Mouse (Mus musculus) 416B (cell line): ENCODE results near the gene Sbk3.

Experiments used
- DNase-seq: peaks from one replicate; pipeline ENCODE4 v3.0.0; 2011; ENCODE audit warnings: low read depth

Sbk3 gene

DNA sequence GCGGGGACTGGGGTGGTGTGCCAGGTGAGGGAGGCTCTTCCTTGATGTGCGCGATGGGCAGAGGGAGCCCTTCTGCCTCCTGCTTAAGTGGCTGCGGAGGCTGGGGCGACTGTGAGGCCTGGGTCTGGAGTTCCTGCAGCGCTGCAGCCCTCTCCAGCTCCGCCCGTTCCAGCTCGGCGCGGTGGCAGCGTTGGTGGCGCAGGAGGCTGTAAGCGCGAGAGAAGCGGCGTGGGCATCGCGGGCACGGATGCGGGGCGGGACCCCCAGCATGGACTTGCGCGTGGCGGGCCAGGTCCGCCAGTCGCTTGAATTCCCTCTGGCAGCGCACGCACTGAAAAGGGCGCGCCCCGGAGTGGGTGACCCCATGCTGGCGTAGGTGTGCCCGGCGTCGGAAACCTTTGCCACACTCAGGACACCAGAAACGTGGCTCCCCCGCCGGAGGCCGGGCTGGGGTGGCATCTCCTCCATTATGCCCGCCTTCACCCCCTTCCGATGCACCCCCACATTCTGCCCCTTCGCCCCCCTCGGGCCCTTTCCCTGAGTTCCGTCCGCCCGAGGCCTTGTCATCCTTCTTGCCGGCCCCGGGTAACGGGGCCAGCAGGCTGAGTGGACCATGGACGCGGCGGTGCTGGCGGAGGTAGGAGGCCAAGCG lies 22.5 kb upstream of the Sbk3 start:
- no peak for DNase-seq

DNA sequence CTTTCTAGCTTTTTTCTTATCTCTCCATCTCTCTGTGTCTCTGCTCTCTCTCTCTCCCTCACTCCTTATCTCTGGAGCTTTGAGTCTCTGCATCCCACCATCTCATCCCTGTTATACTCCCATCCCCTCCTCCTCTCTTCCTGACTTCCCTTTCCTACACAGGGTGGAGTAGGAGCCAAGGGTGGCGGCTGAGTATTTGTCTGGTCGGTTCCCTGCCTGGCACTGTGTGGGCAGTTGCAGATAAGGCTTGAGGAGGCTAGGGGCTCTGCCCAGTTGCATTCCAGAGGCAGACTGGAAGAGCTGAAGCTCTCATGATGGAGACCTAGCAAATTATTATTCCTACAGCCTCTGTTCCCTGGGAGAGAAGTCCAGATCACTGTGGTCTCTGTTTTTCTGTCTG lies 17.3 kb upstream of the Sbk3 start:
- DNase-seq: no peak

DNA sequence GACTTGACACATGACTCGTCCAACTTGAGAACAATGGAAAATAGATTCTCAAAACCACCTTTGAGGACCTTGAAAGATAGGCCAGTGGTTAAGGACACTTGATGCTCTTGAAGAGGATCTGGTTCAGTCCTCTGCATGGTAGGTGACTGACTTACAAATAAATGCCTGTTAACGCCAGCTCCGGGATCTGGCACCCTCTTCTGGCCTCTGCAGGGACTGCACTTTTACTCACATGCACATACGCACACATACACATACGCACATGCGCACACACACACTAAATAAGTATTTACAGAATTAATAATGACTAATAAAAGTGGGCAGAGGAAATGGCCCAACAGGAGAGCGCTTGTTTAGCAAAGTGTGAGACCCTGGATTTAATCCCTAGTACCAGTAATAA lies 5.9 kb upstream of the Sbk3 start:
- DNase-seq: peak; percentile 31

DNA sequence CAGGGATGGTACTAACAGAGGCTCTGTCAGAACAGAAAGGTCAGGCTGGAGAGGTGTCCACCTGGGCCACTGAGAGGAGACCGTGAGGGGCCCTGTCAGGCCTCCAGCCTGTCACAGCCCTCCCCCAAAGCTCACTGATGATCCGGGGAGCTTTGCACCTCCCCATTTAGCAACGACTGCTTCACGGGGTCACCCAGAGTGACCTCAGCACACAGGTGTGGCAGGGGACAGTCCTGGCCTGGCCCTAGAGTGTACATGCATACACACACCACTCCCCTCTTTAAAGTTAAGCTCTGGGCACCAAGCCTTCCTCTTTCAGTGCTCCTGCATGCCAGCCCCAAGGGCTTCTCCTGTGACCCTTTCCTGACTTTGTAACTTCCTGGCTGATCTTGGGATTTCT lies 4.5 kb upstream of the Sbk3 start:
- DNase-seq: no peak

DNA sequence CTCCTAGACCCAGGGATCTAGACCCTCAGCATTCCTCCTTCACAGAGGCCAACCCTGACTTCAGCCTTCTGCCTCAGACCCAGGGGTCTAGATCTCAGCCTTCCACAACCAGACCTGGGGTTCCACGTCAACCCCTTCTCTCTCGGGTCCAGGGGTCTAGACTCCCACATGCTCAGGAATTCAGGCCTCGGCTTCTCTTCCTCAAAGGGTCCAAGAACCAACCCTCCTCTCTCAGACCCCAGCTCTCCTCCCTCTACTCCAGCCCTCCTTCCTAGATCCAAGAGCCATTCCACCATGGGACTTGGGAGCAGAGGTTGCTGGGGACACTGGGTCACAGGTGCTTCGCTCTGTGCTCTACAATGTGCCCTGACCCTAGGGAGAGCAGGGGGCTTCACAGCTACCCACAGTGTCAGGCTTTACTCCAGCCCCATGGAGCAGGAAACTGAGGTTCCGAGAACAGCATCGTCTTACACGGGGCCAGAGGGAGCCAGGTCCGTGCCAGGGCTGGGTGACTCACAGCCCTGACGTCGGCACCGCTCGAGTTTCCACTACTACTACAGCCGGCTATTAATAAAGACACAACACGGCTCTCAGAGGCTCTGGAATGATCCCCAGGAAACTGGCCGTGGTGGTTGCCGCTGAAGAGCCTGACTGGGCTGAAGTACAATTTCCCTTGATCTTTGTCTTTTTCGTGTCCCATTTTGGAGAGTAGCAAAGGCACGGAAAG lies 1.5 kb upstream of the Sbk3 start:
- DNase-seq: peak; percentile 87

DNA sequence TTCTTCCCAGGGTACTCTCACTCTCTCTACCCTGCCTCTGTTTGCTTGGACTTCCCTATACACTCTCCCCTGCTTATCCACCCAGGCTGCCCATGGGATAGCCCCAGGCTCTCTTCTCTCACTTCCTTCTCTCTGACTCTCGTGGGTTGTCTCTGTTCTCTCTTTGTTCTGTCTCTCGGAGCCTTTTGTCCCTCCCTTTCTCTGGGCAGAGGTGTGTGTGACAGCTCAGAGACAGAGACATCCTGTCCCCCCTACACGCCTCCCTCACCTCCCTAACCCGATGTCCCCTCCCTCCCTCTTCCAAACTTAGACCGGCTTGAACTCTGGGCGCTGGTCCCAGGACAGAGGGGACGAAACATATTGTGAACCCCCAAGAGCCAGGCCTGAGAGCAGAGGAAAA lies 742 bp upstream of the Sbk3 start:
- no peak for DNase-seq

DNA sequence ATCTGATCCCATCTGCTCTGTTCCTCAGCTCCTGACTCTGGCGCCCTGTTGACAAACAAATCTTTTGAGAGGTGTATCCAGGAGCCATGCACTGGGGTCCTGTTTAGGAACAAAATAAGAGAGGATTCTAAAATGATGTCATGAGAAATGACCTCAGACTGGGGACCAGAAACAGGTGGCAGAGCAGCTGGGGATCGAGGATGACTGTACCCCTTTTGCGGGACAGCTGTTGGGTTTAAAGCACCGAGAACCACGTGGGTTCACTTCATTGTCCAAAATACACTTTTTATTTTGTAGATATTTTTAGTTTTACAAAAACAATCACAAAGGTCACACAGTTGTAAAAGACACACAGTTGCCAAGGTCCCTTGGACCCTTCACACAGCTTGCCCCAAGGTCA lies 6.0 kb downstream of the Sbk3 start:
- no peak for DNase-seq

DNA sequence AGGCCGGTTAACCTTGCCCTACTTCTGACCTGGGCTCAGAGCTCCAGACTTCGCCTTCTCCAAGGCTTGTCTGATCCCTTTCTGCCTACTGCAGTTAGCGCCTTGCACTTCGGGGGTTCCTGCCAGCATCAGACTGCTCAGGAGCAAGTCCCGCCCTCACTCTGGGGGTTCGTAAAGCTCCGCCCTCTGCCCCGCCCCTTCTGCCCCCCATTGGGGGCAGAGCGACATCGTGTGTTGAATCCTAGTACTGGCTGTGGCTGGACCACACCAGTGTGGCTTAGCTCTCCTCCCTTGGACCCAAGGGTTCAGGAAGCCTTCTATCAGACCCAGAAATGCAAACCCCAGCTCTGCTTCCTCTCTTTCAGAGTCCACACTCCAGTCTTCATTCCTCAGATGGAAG lies 6.7 kb downstream of the Sbk3 start, which contains the start of gene Sbk2:
Gene Sbk2 (minus strand): TSS at position 135 of the 400 bp plus-strand sequence.
- DNase-seq: peak; percentile 87

DNA sequence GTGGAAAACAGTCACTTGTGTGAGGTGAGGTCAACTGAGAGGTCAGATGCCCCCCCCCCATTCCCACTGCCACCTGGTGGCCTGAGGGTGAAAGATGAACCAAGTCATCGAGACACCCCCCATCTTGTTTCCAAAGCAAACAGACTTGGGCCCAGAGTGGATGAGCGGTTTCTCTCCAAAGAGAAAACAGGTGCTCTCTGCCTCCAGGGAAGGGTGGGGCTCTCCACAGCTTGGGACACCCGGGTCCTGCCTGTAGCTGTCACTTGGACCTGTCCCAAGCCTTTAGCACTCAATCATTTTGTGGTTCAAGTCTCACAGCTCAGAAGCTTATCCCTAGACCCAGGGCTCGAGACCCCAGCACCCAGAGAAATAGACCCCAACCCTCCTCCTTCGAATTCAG lies 7.4 kb downstream of the Sbk3 start:
- DNase-seq: no peak

DNA sequence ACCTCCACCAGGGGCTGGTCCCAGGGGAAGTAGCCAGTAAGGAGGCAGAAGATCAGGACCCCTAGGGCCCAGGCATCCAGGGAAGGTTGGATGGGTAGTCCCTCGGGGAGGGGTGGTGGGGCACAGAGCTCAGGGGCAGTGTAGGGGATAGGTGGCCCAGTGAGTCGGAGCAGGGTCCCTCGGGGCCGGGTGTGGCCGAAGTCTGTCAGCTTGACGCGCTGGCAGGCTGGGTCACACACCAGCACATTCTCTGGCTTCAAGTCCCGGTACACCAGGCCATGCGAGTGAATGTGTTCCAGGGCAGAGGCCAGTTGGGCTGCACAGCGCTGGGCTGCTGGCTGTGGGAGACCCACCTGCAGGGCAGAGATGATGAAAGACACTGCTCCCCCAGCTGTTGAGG lies 13.6 kb downstream of the Sbk3 start:
- DNase-seq: no peak

DNA sequence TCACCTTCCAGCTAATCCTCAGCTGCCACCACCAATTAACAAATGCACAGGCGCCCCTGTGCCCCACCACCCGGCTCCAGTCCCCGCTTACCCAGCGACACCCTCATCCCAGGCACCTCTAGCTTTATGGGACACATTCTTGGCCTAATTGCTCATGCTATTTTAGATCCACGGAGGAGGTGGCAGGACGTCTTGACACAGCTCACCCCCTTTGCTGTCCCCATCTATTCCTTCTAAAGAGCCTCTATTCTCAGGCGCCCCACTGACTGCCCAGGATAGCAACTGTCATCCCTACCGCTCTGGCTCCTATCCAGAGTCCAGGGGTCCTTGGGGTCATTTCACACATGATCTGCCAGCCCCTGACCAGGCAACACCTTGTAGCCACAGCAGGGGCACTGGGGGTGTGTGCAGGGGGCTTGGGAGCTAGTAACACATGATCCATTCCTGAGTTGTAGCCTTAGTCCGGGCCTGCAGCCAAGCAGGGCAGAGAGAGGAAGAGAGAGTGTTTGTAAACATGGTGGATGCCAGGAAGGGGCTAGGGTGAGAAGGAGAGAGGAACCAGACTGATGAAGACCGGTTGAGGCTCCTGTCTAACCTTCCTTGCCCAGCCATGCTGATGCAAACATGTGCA lies 17.0 kb downstream of the Sbk3 start:
- DNase-seq: no peak

DNA sequence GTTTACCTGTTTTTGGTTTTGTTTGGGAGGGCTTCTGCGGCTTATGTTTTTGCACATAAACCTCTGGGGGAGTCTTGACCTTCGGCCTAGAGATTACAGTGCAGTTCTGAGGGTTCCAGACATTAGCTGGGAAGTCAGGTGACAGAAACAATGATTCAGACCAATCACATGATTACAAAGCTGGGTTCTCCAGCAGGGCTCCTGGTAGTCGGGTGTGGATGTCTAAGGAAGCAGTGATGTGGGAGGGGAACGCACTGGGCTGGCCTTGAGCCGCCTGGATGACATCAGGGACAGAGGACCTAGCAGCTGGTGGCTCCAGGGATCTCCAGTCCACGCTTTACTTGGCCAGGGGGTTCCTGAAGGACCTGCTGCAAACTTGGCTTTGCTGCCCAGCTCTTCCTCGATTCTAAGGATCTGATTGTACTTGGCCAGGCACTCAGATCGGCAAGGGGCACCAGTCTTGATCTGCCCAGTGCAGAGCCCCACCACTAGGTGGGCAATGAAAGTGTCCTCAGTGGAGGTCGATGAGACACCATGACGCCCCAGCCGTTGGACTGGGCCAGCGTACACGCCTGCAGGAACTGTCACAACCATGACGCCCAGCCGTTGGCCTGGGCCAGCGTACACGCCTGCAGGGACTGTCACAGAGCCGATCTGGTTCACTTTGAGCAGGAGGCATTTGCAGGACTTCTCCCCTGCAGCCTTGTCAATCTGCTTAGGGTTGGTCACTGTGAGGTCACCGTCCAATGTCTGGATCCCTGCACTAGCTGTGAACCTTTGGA lies 20.2 kb downstream of the Sbk3 start:
- DNase-seq: peak; percentile 39

DNA sequence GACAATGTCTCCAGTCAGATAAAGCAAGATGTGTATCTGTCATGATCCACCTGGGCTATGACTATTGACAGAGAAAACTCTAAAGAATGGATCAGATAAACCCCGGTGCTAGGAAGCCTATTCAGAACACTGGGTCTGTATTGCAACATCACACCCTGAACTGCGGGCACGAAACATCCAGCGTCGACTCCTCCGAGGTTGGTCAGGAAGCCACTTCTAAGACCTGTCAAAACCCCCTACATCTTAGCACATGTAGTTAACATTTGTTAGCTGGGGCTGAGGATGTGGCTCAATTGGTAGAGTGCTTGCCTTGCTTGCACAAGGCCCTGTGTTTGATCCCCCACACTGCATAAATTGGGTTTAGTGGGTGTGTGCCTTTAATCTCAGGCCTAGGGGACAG lies 22.6 kb downstream of the Sbk3 start:
- DNase-seq: peak; percentile 65

DNA sequence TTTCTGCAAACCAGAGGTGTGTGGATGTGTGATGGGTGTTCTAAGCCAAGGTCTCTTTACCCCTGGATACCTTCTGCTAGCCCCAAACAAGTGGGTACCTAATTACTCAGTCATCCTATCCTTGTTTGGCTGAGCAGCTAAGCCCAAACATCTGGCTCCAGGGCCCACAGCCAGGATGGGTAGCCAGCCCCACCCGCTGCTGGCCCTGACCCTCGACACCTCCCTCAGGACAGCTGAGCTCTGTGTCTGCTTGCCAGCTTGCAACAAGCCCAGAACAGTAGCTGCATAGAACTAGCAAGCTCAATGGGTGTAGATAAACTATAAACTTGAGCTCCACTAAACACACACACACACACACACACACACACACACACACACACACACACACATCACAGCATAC lies 23.1 kb downstream of the Sbk3 start:
- DNase-seq: no peak

DNA sequence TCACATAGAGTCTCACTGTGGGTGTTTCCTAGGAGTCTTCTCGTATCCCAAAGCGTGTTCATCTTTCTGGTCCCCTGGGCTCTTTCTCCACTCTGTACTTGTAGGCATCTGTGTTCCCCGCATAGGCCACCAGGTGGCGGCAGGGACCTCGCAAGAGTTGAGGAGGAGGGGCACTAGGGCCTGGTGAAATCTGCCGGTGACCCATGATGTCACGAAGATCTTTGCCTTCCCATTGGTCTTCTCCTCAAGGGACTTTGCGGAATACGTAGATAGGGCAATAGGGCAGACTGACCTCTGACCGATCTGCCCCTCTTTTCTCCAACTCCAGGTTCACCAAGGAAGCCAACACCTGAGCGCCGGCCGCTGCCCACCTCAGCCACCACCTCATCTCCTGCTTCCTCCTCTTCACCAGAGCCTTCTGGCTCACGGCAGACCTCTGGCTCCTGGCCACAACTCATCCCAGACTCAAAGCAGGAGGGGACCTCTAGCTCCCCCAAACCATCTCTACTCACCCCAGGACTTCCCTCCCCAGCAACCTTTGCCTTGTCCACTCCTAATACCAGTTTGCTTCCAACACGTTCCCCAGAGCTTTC lies 27.6 kb downstream of the Sbk3 start:
- peak; percentile 95 for DNase-seq

DNA sequence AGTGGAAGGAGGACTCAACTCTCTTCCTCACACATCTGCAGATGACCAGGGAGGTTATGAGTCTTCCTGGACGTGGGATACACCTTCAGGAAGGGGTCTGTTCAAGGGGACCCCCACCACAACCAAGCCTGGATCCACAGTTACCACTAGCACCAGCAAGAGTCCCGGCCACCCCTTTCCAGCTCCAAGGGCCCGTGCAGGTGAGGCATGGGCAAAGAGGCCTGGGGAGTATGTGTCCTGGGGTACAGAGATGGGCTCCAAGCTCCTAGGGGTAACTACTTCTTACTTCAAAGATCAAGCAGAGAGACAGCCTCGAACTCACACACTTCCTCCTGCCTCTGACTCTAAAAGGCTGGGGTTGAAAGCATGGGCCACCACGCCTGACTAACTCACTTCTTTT lies 28.3 kb downstream of the Sbk3 start:
- DNase-seq: no peak

DNA sequence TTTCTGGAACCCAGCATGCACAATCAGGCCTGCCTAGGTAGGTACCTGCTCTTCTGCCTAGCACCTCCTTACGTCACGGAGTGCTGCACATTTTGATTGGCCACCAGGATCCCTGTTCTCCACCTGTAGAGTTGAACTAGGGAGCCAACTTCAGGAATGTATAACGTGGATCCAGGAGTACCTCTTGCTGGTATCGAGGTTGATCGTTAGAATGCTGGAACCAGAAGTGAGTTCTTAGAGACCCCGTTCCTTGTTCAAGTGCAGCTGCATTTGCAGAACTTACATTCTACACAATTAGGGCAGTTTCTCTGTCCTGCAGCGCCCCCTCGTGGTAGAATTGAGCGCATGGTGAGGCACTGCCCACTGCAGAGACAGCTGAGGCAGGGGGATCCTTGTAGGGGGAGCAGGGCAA lies 30.9 kb downstream of the Sbk3 start:
- DNase-seq: peak; percentile 84

DNA sequence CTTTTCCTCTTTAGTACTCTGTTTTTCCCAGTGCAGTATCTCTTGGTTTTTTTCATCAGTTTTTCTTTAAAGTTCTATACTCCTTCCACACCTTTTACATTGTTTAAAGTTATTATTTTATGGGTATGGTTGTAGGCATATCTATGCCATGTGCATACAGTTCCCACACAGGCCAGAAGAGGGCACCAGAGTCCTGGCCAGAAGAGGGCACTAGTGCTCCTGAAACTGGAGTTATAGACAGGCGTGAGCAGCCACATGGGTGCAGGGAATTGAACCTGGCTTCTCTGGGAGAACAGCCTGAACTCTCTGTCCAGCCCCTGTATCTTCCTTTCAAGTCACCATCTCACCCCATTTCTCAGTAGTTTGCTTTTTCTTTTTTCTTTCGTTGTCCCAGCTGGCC lies 32.5 kb downstream of the Sbk3 start:
- DNase-seq: peak; percentile 77

DNA sequence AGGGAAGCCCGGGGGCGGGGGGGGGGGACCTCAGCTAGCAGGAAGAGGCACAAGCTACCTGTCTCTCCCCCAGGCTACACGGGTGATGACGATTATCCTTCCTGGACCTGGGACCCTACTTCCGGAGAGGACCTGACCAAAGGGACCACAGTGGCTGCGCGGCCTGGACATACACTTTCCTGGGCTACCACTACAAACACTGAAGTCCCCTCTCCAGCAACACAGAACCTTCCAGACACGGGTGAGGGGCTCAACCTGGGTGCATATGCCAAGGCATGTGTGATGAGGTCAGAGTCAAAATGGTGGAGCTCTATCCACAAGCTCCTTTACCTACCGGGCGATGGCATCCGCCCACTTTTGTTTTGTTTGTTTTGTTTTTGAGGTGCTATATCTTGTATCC lies 33.6 kb downstream of the Sbk3 start:
- DNase-seq: no peak

DNA sequence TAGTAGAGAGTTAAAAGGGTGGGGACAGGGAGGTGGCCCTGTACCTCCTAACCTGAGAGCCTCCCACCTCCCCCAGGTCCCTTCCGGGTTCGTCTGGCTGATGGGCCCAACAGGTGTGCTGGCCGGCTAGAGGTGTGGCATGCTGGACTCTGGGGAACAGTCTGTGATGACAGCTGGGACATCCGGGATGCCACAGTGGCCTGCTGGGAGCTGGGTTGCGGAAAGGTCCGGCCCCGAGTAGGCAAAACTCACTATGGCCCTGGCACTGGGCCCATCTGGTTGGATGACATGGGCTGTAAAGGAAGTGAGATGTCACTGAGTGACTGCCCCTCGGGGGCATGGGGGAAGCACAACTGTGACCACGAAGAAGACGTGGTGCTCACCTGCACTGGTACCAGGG lies 34.1 kb downstream of the Sbk3 start:
- no peak for DNase-seq

DNA sequence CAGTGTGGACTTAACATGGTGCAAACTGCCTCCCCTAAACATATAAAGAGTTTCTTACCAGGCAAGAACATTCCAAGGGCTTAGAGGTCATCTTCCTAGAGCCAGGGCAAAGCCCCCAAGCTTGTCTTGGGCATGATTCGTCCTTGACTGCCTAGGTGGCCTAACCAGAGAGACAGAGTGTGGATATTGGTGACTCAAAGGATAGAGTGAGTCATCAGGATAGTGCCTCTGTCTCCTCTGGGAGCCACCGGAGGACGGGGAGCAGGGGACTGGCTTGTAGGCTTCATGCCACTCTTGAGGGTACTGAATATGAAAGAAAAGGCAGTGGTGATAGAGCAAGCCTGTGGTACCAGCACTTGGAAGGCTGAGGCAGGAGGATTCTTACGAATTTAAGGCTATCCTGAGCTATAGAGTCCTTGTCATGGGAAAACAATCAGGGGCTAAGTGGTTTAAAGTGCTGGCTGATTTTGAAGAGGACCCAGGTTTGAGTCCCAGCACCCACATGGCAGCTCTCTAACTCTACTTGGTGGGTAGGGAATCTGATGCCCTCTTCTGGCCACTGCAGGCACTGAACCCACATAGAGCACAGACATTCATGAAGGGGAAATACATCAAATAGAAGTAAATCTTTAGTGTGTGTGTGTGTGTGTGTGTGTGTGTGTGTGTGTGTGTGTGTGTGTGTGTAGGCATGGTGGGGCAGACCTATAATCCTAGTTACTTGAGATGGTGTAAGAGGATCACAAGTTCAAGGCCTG lies 36.6 kb downstream of the Sbk3 start:
- peak; percentile 35 for DNase-seq

DNA sequence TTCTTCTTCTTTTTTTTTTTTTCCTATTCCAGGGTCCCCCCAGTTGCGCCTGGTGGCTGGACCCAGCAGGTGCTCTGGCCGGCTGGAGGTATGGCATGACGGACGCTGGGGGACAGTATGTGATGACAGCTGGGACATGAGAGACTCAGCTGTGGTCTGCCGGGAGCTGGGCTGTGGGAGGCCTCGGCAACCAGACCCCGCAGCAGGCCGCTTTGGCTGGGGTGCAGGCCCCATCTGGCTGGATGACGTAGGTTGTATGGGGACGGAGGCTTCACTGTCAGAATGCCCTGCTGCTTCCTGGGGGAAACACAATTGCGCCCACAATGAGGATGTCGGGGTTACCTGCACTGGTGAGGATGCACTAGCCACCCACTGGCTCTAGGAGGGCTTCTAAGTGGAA lies 37.9 kb downstream of the Sbk3 start:
- no peak for DNase-seq
